Mouse (Mus musculus): ENCODE measurements around the gene Tent4b. TPM values are rescaled to one million over a fixed set of nuclear protein-coding genes. Genes with fewer than 3 reads are reported as not detected.
A peak's percentile ranks its signal among the peaks of the same experiment; 100 is the strongest.
"Not testable (repeated sequence)": the region's sequence is repeated elsewhere in the genome, so short reads cannot be mapped to it uniquely, and the experiment has no call there.

The Tent4b gene
- total RNA-seq (2022), result 10 to 100 TPM; 29.1 to 39.6 (median 34.1) TPM

DNA sequence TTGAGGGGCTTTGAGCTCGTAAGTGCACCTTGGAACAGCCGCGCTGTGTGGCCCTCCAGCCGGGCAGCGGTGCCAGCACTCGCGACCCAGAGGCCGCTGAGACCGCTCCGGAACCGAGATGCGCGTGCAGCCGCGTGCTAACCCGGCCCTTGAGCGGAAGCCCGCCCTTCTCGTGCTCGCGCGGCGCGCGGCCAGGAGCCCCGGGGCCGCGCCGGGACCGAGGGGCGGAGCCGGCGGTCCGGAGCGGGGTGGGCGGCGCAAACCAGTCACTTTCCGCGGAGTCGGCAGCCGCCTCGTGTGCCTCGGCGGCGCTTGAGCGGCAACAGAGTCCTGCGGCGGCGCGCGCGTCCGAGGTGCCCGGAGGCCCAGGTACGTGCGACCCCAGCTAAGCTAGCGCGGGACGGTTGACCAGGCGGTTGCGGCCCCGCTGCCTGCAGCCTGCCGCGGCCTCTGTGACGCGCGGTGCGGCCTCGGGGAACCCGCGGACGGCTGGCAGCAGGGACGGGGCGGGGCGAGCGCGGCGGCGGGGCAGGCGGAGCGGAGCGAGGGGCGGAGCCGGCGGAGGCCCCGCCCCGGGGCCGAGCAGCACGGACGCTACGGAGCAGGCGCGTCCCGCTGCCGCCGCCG lies at the start of gene Tent4b:
Gene Tent4b, plus strand, starts transcription at position 269 of the 627 bp plus-strand sequence.
- DNase-seq, result peak; percentile 88

DNA sequence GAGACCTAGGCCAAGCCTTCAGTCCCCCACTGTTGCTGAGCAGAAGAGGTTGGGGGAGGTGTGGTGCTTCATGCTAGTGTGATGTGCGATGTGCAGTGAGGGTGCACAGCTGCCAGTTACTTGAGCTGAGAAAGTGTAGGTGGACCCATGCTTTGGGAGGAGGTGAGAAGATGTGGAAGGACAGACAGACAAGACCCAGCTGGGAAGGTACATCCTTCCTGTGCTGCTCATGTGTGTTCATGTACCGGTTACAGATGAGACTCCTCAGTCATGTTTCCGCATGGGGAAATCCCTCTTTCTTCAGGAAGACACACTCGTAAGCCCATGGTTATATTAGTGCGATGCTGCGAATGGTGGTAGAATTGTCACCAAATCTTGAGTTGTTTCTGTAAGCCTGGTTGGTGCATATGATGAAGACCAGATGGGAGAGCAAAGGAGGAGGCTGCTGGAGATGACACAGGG lies 48.1 kb upstream of the Tent4b start:
- no peak for DNase-seq

GRCm38 (mm10) chr8:88160237-88160995 lies 38.6 kb upstream of the Tent4b start:
- no peak for DNase-seq

DNA sequence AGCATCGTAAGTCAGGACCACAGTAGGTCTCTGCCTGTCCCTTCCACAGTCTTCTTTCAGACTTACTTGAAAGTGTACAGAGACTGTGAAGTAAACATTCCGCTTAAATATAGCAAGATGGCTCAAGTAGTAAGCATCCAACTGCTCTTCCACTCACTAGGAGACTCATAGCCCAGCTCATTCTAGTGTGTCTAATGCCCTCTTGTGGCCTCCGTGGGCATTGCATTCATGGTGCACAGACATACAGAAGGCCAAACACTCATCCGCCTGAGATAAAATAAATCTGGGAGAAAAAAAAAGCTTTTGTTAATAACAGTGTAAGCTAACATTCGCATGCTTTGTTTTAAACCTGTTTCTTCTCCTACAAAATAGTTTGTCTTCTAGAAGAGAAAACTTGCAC lies 37.6 kb upstream of the Tent4b start:
- peak; percentile 36 for DNase-seq

GRCm38 (mm10) chr8:88175264-88175663 lies 23.7 kb upstream of the Tent4b start:
- no peak for DNase-seq

- DNase-seq, result no peak
Measured at GRCm38 (mm10) chr8:88177291-88177690, 21.7 kb upstream of the Tent4b start.

GRCm38 (mm10) chr8:88183121-88183520 lies 15.9 kb upstream of the Tent4b start:
- DNase-seq, result no peak

DNA sequence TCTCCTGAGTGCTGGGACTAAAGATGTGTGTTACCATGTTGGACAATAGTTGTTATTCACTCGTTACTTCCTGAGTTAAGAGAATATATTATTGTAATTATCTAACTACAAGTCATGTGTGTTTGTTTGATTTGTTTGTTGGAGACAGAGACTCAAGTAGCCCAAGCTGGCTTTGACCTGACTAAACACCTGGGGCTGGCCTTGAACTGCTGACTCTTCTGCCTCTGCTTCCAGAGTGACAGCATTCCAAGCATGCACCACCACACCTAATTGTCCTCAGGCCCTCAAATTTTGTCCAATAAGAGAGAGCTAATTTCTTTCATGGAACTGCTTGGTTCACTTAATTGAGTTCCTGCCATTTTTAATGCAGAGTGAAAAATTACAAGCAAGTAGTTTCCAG lies 14.1 kb upstream of the Tent4b start:
- DNase-seq, result no peak

DNA sequence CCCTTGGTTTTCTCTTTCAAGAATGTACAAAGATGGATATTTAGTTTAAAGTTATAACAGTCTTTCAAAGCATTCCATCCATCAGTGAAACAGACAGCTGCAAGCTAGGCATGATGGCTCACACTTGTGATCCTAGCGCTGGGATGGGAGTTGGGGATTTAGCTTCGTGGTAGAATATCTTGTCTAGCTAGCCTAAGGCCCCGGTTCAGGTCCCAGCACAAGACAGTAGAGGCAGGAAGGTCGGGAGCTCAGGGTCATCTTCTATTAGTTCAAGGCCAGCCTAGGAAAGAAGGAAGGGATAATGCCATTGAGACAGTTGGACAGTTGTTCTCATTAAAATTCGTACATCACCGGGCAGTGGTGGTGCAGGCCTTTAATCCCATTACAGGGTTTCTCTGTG lies 13.3 kb upstream of the Tent4b start:
- no peak for DNase-seq

DNA sequence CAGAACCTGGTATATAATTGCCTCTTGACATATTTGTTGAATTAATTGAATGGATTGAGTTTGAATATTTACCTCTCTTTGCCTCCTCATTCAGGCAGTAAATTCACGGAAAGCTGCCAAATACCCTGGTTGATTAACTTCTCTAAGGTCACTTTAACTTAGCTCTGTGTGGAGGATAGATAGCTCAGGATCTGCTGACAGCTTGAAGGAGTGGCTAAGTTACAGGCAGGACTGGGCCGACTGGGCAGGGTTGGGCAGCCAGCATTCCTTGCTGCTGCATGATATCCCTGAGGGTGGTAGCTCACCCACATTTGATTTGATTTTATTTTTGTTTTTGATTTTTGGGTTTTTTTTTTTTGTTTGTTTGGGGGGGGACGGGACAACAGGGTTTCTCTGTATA lies 1.7 kb upstream of the Tent4b start:
- DNase-seq, result no peak

DNA sequence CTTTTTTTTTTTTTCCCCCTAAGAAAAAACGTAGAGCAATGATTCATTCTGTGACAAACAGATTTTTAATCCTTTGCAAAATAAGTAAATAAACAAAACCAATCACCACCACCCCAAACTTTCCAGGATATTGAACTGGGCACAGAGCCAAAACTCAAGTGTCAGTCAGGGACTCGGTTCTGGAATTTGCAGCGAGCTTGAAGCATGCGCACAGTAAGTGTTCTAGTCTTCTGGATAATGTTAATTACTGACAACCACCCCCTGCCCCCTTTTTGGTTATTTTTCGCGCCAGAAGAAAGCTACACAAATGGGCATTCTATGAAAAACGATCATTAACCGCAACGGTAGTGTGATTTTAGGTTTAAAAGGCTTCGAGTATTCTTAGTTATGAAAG lies 465 bp upstream of the Tent4b start:
- peak; percentile 28 for DNase-seq

- DNase-seq, result peak; percentile 29
Measured at GRCm38 (mm10) chr8:88199700-88200601, 938 bp downstream of the Tent4b start.

GRCm38 (mm10) chr8:88200724-88201495 lies 1.9 kb downstream of the Tent4b start:
- DNase-seq, result no peak

- no peak for DNase-seq
Measured at GRCm38 (mm10) chr8:88201641-88202040, 2.6 kb downstream of the Tent4b start.

DNA sequence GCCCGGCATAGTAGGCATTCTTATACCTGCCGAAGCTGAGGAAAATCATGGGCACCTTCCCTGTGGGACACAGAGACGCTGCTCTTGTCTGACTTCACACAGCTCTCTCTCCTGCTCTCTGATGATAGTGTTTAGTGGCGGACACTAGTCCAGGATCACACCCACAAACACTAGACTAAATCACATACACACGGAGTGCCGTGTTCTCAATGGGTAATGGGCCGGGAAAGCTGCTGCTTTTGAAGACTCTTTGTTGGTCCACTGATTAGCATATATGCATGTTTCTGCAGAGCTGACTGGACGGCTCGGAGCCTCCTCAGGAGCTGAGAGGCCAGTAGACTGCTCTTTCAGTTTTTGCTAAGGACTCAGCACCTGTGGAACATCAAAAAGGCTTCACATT lies 7.0 kb downstream of the Tent4b start:
- no peak for DNase-seq

DNA sequence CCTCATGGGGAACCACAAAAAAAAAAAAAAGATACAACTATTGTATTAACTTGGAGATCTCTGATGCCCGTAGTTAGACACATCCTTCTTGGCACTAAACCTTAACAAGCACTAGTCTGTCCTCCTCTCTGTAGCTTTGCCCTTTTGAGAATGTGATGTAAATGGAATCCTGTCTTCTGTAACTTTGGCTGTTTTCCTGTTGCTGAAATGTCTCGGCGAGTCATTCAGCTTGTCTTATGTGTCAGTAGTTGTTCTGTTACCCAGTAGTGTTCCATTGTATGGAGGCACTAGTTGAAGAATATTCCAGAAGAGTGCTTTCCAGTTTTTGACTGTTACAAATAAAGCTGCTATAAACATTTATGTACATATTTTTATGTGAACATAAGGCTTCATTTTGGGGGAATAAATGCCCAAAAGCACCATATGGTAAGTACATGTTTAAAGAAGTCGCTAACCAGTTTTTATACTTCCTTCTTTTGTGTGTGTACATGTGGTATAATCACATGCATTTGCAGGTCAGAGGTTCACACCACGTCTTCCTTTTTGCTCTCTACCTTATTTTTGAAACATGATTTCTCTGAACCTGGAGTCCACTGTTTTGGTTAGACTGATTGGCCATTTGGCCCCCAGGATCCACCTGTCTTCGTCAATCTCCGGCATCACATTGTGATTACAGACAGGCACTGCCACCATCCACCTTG lies 8.3 kb downstream of the Tent4b start:
- no peak for DNase-seq

DNA sequence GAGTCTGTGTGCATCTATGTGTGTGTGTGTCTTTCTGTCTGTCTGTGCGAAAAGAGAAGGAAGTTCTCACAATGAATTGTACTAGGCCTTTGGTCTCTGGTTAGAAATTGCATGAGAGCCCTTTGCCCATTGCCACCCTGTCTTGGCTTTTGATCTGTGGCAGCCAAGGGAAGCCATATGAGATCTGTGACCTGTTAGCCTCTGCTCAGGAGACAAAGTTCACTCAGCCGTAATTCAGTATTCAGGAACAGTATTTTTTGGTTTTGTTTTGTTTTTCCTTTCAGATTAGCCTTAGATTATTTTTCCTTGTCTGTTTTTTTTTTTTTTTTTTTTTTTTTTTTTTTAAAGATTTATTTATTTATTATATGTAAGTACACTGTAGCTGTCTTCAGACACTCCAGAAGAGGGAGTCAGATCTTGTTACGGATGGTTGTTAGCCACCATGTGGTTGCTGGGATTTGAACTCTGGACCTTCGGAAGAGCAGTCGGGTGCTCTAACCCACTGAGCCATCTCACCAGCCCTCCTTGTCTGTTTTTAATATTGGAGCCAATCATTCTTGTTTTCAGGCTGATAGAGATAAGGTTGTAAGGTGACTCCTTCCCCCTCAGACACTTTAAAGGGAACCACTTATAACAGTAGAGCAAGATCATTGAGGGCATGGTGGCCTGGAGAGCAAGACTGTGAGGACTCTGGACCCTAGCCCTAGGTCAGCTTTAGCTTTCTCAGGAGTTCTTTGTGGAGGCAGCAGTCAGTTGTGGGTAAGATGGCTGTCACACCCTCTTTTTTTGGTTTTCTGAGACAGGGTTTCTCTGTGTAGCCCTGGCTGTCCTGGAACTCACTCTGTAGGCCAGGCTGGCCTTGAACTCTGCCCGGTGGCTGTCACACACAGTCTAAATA lies 11.2 kb downstream of the Tent4b start:
- DNase-seq, result not testable (repeated sequence)

DNA sequence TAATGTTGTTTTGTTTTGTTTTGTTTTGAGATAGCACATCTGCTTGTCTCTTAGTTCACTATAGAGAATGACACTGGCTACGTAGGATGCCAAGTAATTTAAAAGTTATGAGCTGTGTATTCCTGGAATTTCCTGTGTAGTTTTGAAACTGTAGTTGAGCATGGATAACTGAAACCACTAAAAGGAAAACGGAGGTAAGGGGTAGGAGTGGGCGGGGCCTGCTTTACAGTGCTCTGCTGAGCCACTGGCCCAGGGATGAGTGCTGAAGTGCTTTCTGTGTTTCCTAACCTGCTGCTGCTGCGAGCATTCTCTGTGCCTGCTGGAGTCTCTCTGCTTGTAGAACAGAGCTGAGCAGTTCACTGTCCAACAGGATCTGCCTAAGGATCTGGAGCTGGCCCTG lies 22.3 kb downstream of the Tent4b start:
- no peak for DNase-seq

- DNase-seq, result no peak
Measured at GRCm38 (mm10) chr8:88225358-88225757, 26.3 kb downstream of the Tent4b start.

DNA sequence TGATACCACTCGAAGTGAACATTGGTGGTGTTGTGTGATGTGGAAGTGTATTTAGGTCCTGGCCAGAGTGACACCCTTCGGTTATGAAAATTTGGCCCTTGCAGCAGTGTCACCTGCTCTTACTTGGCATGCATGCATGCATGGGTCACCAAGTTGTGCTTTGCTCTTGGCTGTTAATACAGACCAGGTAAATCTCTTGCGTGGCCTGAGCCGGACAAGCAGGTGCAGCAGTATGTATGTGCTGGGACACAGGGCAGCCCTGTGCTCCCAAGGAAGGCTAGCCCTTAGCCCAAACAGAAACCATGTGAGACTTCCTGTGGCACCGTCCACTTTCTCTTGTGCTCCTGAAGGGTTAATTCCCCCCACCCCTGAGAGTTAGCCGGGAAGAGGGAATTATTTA lies 28.8 kb downstream of the Tent4b start:
- no peak for DNase-seq

DNA sequence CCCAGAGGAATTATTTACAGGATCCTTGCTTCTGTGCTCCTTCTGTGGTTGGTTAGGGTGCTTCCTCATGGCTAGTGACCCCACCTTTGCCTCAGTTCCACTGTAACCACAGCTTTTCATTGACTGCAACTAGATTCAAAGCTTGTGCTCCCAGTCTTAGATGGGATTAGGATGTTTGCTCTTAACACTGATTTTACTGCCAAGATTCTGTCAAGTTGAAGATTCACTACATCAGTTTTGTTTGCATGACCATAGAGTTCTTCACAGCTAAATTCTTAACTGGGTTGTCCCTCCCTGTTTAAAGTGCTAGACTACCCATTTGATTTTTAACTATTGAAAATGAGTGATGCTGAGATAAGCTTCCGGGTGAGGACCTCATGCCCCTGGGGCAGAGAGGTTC lies 29.3 kb downstream of the Tent4b start:
- DNase-seq, result no peak
